8 mouse cellular contexts compared by ENCODE assay signal in genomic region chr5:125465192-125465591, GRCm38 (mm10). TPM values are rescaled to one million over a fixed set of nuclear protein-coding genes. Genes with fewer than 3 reads are reported as not detected.
DNase-seq lines count a peak whose midpoint lies in the region; ATAC-seq and TF ChIP-seq lines count a peak whose summit lies in the region.

No protein-coding gene starts in this region.

- DNase-seq in heart, adult 2 months, result no peak
- DNase-seq in heart, adult 8-10 months (ENCODE audit: low spot score), result no peak
- no peak for DNase-seq in hindbrain, embryonic 10.5 days (ENCODE audit: low spot score)
- no peak for DNase-seq in right cerebral cortex, adult 18-20 months
- no peak for DNase-seq in ovary, adult 18-20 months (ENCODE audit: low spot score)

- intact Hi-C loops in heart, adult 2 months (cut with DNase I), result no loop called here

- H3K9ac ChIP-seq in heart, adult 2 months (ENCODE audit: low read depth, low read length), result no peak overlapping the region

- no peak for TF ChIP-seq CTCF in heart, adult 2 months (IDR thresholded peaks at IDR 0.05)
- no peak for TF ChIP-seq CTCF in E14TG2a.4 (conservative IDR thresholded peaks at IDR 0.05; ENCODE audit: low read length)

- ATAC-seq in megakaryocyte progenitor cell, adult 5-6 weeks (replicated peaks; ENCODE audit: poor library complexity), result no peak

- peak overlapping the region; percentile 42 for H3K4me3 ChIP-seq in heart, adult 2 months
- H3K4me3 ChIP-seq in E14TG2a.4 (replicated peaks; ENCODE audit: low read length) (peak overlapping the region; percentile 30; the same call in 1 of the 2 replicates), macrophage (ENCODE audit: inconsistent target) (no peak overlapping the region)
- H3K4me3 ChIP-seq in hindbrain, embryonic 10.5 days, result peak overlapping the region; percentile 47

- no peak for TF ChIP-seq EP300 in heart, adult 2 months (IDR thresholded peaks at IDR 0.05; ENCODE audit: insufficient read depth, low read depth, low read length)

- no peaks in the 10 kb centered on the region for H3K27me3 ChIP-seq in heart, adult 2 months (ENCODE audit: control insufficient read depth, insufficient read depth, low read length)
- H3K27me3 ChIP-seq in E14TG2a.4 (ENCODE audit: insufficient read depth, low read length), result no peaks in the 10 kb centered on the region
- no peaks in the 10 kb centered on the region for H3K27me3 ChIP-seq in hindbrain, embryonic 10.5 days (ENCODE audit: insufficient read depth, poor library complexity, severe bottlenecking)

- 36% methylated on average over 7 of the region's 7 CpGs for WGBS in heart, adult 2 months
- WGBS in hindbrain, embryonic 10.5 days, result 49% methylated on average over 7 of the region's 7 CpGs
- 42% methylated on average over 7 of the region's 7 CpGs for WGBS in macrophage (ENCODE audit: missing documents)

- H3K9me3 ChIP-seq in E14TG2a.4 (ENCODE audit: low read length), result no peaks in the 10 kb centered on the region
- H3K9me3 ChIP-seq in hindbrain, embryonic 10.5 days, result no peaks in the 10 kb centered on the region

- no peaks in the 10 kb centered on the region for H3K79me2 ChIP-seq in heart, adult 2 months (replicated peaks; ENCODE audit: control insufficient read depth, insufficient read depth, low read length)
- H3K79me2 ChIP-seq in macrophage (ENCODE audit: inconsistent target), result no peaks in the 10 kb centered on the region

- H3K27ac ChIP-seq in heart, adult 2 months, result no peak overlapping the region
- H3K27ac ChIP-seq in hindbrain, embryonic 10.5 days, result peak overlapping the region; percentile 86
- H3K27ac ChIP-seq in macrophage, result peak overlapping the region; percentile 57

- H3K4me1 ChIP-seq in heart, adult 2 months (ENCODE audit: control insufficient read depth, insufficient read depth, low read length), result peaks cover 3% of the 10 kb centered on the region
- H3K4me1 ChIP-seq in E14TG2a.4 (replicated peaks; ENCODE audit: low read depth, low read length), result peaks cover 40% of the 10 kb centered on the region
- H3K4me1 ChIP-seq in hindbrain, embryonic 10.5 days (replicated peaks), result peaks cover 16% of the 10 kb centered on the region

- TF ChIP-seq POLR2A in heart, adult 2 months (IDR thresholded peaks at IDR 0.05; ENCODE audit: insufficient read depth, low read depth, low read length), result no peak

- H3K36me3 ChIP-seq in heart, adult 2 months (ENCODE audit: control insufficient read depth, insufficient read depth, low read length), result no peaks in the 10 kb centered on the region
- H3K36me3 ChIP-seq in E14TG2a.4 (ENCODE audit: insufficient read depth, low read length), result no peaks in the 10 kb centered on the region
- H3K36me3 ChIP-seq in hindbrain, embryonic 10.5 days, result no peaks in the 10 kb centered on the region
- H3K36me3 ChIP-seq in macrophage (ENCODE audit: inconsistent target), result no peaks in the 10 kb centered on the region

RNA-seq across cellular contexts. Expression of gene Aacs, which starts 10.4 kb away (rescaled TPM):
- 1 to 10 TPM; 3.3 to 3.9 TPM for total RNA-seq in heart, adult 2 months (2021)
- polyA plus RNA-seq in heart, adult 2 months (2012; rRNA removed), result 9.8 and 17.7 TPM in 2 replicates
- 1 to 10 TPM; 2.2 to 4.3 (median 3.1) TPM for total RNA-seq in heart, adult 8-10 months (2022)
- 63.4 and 73.4 TPM in 2 replicates for polyA plus RNA-seq in hindbrain, embryonic 10.5 days (2016; fragmentation: Nextera tagmentation; extraction: Ambion mirVana)
- total RNA-seq in macrophage (2018; cell fraction: chromatin; rRNA removed), result 10 to 100 TPM in 25 of 26 experiments, 1 to 10 TPM in 1; 9.6 to 72.3 (median 28.4) TPM
- total RNA-seq in macrophage (2018; cell fraction: cytosol; rRNA removed), result 10 to 100 TPM in 25 of 26 experiments, 1 to 10 TPM in 1; 8.9 to 31.4 (median 16.8) TPM
- total RNA-seq in macrophage (2018; cell fraction: nucleus; rRNA removed), result 10 to 100 TPM; 11.1 to 59.6 (median 21.3) TPM
- polyA plus RNA-seq in macrophage (2018), result 6.2 to 25.3 TPM (median 20.2 TPM) in 3 replicates
- 3.8 and 6.0 TPM in 2 replicates for total RNA-seq in megakaryocyte progenitor cell, adult 5-6 weeks (2015)
- total RNA-seq in megakaryocyte progenitor cell, adult 5-6 weeks (2017), result 10.4 and 12.7 TPM in 2 replicates

RNA-seq across cellular contexts. Expression of gene Bri3bp, which starts 23.8 kb away (rescaled TPM):
- total RNA-seq in heart, adult 2 months (2021), result 10 to 100 TPM; 52.2 to 52.4 TPM
- polyA plus RNA-seq in heart, adult 2 months (2012; rRNA removed), result 31.4 and 31.5 TPM in 2 replicates
- total RNA-seq in heart, adult 8-10 months (2022), result 10 to 100 TPM; 44.4 to 61.8 (median 45.5) TPM
- 46.9 and 53.8 TPM in 2 replicates for polyA plus RNA-seq in hindbrain, embryonic 10.5 days (2016; fragmentation: Nextera tagmentation; extraction: Ambion mirVana)
- 1 to 10 TPM in 13 of 26 experiments, under 1 TPM in 12, not detected in 1; 0.17 to 5.0 (median 1.0) TPM for total RNA-seq in macrophage (2018; cell fraction: chromatin; rRNA removed)
- 1 to 10 TPM; 1.5 to 8.9 (median 3.8) TPM for total RNA-seq in macrophage (2018; cell fraction: cytosol; rRNA removed)
- total RNA-seq in macrophage (2018; cell fraction: nucleus; rRNA removed), result 1 to 10 TPM; 1.1 to 8.5 (median 2.7) TPM
- 3.6 to 7.6 TPM (median 5.6 TPM) in 3 replicates for polyA plus RNA-seq in macrophage (2018)
- total RNA-seq in megakaryocyte progenitor cell, adult 5-6 weeks (2015), result 53.2 and 60.7 TPM in 2 replicates
- 27.7 and 31.0 TPM in 2 replicates for total RNA-seq in megakaryocyte progenitor cell, adult 5-6 weeks (2017)

RNA-seq across cellular contexts. Expression of gene Dhx37, which starts 31.3 kb away (rescaled TPM):
- 10 to 100 TPM; 11.1 to 12.4 TPM for total RNA-seq in heart, adult 2 months (2021)
- 14.8 and 15.7 TPM in 2 replicates for polyA plus RNA-seq in heart, adult 2 months (2012; rRNA removed)
- 10 to 100 TPM; 11.8 to 14.2 (median 12.6) TPM for total RNA-seq in heart, adult 8-10 months (2022)
- 19.2 and 21.0 TPM in 2 replicates for polyA plus RNA-seq in hindbrain, embryonic 10.5 days (2016; fragmentation: Nextera tagmentation; extraction: Ambion mirVana)
- 10 to 100 TPM in 21 of 26 experiments, 1 to 10 TPM in 5; 4.6 to 34.3 (median 17.3) TPM for total RNA-seq in macrophage (2018; cell fraction: chromatin; rRNA removed)
- 10 to 100 TPM in 6 of 26 experiments, 1 to 10 TPM in 20; 5.1 to 12.6 (median 8.3) TPM for total RNA-seq in macrophage (2018; cell fraction: cytosol; rRNA removed)
- 10 to 100 TPM in 10 of 26 experiments, 1 to 10 TPM in 16; 5.9 to 22.3 (median 9.2) TPM for total RNA-seq in macrophage (2018; cell fraction: nucleus; rRNA removed)
- polyA plus RNA-seq in macrophage (2018), result 6.9 to 16.2 TPM (median 11.8 TPM) in 3 replicates
- 18.9 and 20.0 TPM in 2 replicates for total RNA-seq in megakaryocyte progenitor cell, adult 5-6 weeks (2015)
- 47.9 and 56.5 TPM in 2 replicates for total RNA-seq in megakaryocyte progenitor cell, adult 5-6 weeks (2017)
